Mouse (Mus musculus) R1 (cell line): ENCODE data around the gene Ezr.

Source experiments
- DNase-seq: peaks from one replicate; pipeline ENCODE4 v3.0.0-alpha.2; 2018; ENCODE audit warnings: low read depth, low spot score

The Ezr gene

GRCm38 (mm10) chr17:6768301-6768788 is 14.2 kb downstream of the Ezr start:
- DNase-seq = no peak

DNA sequence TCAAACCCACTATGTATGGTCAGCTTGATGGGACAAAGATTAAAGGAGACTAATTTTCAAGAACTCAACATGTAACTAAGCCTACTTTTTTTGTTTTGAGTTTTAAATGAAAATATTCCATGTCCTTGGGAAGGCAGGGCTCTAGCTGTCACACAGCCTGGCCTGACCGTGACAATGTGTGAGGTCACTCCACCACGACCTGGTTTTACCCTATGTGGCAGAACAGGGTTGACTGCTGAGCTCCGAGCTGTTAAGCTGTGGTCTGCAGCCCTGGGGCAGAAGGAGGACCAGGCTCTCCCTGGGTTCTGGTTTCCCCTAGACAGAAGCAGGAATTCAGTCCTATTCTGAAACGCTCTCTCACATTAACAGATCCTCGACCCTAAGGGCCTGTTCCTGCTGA is 14.8 kb downstream of the Ezr start:
- no peak for DNase-seq

GRCm38 (mm10) chr17:6766823-6767222 is 15.8 kb downstream of the Ezr start:
- DNase-seq = peak; percentile 51

DNA sequence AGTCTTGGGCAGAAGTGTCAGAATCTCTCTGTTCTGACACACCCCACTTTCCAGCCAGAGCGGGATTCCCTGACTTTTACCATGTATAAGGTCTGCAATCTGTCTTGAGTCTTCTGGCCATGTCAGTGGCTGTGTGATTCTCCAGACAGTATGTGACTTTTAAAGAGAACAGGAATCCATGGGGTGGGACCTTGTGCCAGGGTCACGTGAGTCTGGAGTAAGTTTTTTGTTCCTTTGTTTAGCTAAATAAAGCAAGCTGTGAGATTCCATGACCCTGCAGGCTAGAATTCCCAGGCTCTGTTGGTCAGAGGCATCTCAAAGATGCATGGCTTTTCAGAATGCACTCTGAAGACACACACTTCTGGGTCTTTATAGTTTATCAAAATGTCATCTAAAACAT is 16.7 kb downstream of the Ezr start:
- peak; percentile 81 for DNase-seq

DNA sequence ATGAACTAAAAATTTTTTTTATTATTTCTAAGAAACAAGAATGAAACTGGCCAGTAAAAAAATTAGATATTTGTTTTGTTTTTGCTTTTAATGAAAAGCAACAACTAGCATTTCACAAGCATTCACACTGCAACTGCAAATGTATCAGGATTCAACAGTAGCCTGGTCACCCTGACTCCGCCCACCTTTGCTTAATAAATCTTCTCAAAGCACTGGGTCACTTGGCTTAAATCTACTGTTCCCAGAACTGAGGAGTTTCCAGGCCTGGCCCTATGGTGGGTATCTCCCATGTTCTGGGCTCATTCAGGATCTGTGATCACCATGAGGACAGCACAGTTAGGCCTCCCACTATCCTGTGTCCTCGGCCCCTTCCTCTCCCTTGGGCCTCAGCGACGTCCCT is 17.9 kb downstream of the Ezr start:
- DNase-seq = no peak

GRCm38 (mm10) chr17:6764227-6764593 is 18.4 kb downstream of the Ezr start:
- no peak for DNase-seq

DNA sequence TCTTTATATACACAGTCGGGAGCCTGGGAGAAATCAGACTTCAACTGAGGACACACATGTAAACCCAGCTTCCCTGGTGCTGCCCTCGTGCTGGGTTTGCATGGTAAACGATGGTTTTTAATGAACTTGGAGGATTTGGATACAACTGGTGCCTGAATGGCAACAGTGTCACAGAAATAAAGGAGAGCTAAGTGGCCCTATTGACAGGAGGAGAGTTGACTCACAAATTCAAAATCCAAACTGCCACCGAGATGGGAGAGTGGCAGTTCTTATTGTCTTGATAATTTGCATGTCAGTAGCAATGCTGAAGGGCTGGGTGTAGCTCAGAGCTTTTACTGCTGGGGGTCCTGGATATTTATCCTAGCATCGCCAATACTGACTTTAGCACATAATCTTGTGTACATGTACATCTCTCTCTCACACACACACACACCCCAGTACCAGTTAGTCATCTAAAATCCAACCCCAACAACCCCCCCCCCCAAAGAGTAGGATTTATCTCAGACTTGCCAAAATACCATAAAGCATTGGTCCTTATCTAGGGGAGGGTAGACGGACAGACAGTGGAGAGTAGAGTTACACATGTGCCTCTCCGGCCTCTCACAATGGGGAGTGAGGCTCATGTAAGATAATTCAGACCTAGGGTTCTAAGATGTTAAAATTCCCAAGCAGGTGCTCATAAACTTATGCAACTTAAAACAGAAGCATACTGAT is 18.9 kb downstream of the Ezr start:
- no peak for DNase-seq

- DNase-seq = peak; percentile 44
These were observed 22.8 kb downstream of the Ezr start for GRCm38 (mm10) chr17:6759717-6760292.

DNA sequence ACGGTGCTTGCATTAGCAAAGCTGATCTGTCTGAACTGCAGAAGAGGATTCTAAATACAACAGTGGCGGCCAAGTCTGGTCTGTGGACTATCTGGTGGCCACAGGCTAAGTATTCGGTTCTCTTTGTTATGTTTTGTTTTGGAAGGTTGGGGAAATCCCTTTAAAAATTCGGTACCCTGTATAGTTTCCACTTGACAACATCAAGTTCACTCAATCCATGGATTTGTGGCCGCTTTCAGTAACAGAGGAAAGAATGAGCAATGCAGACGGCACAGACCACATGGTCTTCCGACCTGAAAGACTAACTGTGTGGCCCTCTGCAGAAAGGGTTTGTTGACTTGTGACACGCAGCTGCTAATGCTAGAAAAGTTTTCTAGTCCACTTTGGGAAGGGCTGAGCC is 23.7 kb downstream of the Ezr start:
- no peak for DNase-seq

GRCm38 (mm10) chr17:6757902-6758301 is 24.7 kb downstream of the Ezr start:
- no peak for DNase-seq

DNA sequence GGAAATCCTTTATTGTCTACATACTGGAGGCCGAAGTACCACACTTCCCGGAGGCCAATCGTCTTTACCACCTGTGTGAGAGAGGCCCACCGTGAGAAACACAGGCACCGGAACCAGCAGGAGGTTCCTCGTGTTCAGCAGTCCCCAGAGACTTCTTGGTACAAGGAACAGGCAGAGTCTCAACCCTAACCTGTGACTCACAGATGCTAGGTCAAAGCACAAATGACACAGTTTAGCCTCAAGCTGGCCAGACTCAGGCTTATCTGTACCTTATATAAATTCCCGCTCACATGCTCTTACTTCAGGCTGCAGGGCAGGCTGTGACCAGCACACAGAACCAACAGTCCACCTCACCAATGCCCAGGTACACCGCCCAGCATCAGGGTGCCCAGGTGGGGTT is 26.7 kb downstream of the Ezr start:
- DNase-seq = no peak

DNA sequence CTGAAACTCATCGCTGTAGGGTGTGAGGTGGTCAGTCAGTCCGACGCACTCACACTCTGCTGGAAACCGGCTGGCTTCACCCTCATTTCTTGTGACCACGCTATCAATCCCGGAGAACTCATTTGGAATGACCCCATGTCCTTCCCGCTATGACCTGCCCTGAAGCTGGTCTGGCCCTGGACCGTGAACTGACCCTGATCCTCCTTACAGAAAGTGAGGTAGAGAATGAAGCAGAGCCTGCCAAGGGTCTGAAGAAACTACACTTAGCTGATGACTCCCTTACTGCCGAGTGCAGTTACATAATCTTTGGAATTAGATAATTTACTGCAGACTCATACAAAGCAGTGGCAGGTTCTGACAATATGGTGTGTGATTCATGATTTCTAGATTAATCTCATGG is 27.4 kb downstream of the Ezr start:
- DNase-seq = no peak

- DNase-seq = no peak
These were observed 30.2 kb downstream of the Ezr start for GRCm38 (mm10) chr17:6752375-6752774.

DNA sequence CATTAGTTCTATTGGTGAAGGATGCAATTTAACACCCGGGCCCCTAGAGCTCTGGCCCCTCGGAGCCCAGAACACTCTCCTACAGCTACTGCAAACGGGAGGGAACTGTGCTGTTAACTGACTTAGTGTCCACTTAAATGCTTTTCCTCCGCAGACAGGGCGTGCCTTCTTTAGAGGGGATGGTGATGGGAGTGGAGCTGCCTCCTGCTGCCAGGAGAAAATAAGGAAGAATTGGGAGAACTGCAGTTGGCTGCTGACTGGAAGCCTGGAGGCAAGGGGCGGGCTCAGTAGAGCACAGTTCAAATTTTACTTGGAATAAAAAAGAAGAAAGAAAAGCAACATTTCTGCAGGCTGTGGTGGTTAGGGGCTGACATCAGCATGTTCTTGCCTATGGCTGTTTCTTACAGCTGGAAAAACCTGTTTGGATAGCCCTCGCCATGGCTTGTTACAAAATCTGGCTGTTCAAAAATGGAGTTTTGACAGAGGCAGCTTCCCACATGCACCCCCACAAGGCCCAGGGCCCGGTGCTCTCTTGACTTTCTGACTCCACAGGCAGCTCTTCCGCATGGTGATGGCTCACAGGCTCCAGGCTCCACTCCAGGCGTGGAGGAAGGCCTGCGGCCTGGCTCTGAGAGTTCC is 31.2 kb downstream of the Ezr start:
- DNase-seq = peak; percentile 76

DNA sequence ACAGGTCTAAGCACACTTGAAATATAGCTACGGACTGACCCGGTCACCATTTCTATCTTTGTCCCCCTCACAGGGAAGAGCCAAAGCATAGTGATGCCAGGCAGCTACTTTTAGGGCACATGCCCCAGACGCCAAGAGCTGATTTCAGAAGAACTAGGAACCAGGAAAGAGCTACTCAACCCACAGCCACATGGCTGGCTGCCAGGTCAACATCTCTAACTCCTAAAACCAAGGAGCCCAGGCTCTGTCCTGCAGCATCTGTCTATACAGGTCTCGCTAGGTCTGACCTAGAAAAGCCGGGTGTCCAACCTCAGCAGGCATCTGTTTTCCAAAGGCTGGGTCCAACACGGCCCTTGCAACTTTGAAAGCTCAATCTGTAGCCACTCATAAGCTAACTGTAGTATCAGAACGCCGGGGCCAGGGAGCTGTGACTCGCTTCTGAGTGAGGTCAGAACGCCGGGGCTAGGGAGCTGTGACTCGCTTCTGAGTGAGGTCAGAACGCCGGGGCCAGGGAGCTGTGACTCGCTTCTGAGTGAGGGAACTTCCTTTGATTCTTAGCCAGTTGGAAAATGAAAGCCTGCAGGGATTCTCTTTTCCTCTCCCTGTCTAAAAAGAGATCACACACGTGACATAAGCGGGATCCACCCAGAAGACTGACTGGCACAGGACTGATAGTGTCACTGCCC is 33.7 kb downstream of the Ezr start:
- no peak for DNase-seq

- no peak for DNase-seq
These were observed 35.1 kb downstream of the Ezr start for GRCm38 (mm10) chr17:6747478-6747877.

DNA sequence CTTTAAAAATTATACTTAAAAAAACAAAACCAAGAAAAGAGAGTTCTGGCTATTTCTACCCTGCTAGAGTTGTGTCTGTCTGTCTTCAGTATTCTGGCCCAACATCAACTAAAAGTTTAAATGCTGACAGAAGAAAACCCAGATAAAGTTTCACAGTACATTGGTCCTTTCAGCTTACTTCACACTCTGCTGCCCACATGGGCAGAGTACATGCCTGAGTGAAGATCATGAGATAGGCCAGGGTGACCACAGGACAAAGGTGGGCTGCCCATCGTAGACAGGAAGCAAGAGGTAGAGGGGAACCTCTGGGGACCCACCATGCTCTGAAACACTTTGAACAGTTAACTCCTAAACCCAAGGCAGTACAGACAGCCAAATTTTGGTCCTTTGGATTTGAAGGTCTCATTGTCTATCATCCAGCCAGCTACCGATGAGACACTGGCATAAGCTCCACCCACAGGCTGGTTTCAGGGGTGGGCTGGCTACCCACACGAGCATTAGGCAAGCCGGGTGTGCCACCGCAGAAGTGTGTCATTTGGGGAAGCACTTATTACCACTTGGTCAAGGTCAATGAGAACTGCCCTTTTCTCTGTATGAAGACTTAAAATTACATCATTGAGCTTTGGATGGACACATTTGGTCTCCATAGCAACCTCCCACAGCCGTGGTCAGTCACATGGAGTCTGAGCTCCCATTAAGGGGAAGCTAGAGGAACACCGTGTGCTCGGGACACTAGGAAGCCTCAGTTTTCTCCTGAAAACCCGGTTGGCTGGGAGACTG is 35.9 kb downstream of the Ezr start:
- DNase-seq = peak; percentile 48

DNA sequence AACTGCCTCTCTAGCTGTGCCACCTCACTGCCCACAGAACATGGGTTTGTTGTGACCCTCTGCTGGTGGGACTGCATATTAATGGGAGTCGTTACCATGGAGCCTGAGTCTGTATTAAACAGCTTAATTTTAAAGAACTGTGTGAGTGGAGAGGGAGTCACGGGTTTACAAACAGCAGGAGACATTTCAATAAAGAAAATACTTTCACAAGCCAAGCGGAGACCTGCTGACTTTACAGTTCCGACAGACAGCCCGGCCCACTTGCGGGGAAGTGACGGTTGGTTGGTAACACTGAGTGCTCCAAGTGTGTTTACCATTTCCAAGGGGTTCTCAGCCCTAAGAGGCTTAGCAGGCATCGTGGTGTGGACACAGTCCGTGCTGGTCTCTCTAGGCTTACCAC is 36.6 kb downstream of the Ezr start:
- no peak for DNase-seq

DNA sequence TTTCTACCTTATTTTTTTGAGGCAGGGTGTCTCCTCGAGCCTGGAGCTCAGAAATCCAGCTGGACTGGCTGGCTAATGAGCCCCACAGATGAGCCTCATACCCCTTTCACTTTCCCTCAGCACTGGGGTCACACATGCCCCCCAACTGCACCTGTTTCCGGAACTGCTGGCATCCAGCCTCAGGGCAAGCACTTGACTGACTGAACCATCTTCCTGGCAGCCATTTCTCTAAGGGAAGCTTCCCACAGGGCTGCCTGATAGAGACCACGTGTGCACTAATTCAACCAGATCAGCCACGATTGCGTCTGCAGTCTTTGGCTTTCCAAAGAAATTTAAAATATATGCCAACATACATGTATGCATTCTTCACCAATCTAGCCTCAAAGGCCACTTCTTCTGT is 37.1 kb downstream of the Ezr start:
- no peak for DNase-seq

- DNase-seq = no peak
These were observed 37.7 kb downstream of the Ezr start for GRCm38 (mm10) chr17:6744871-6745270.

DNA sequence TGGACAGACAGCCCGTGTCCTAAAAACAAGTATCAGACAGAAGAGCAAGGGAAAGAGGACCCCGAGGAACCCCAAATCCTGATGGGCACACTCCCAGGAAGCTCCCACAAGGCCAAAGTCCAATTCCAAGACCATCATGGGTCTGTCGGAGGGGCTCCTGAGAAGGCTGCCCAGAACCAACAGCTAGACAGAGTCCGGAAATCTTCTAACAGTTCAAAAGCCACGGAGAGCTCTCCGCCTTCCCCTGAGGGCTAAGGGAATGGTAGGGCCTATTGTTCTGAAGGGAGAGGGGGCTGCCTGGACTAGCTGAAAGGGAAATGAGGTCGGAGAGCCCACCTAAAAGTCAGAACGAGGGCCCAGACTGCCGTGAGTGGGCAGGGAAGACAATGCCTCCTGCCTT is 38.2 kb downstream of the Ezr start:
- DNase-seq = peak; percentile 41

- DNase-seq = peak; percentile 21
These were observed 38.8 kb downstream of the Ezr start for GRCm38 (mm10) chr17:6743787-6744239.
